Mouse (Mus musculus) bone marrow, adult 2 months (tissue): Measurements from ENCODE around the gene Phf12.

Experiments used
- CTCF ChIP-seq: fragments of 200-500 bp; IDR thresholded peaks from 2 replicates; pipeline ENCODE4 v1.5.1; 2011; ENCODE audit warnings: low read length, control low read depth; ENCODE audit not compliant: control insufficient read depth, insufficient read depth
- POLR2A ChIP-seq: fragments of 200-500 bp; IDR thresholded peaks from 2 replicates; pipeline ENCODE4 v1.6.1; 2011; ENCODE audit warnings: low read depth, mild to moderate bottlenecking, control low read depth, low read length, borderline replicate concordance; ENCODE audit not compliant: control insufficient read depth

- TF ChIP-seq CTCF (no peak), POLR2A (peak; percentile 55; the same call in 1 of the 2 replicates)
Measured at GRCm38 (mm10) chr11:77983937-77984835, 1.6 kb downstream of the Phf12 start.
